Mouse (Mus musculus) heart, postnatal 0 days (tissue): ENCODE measurements at regions not wholly inside any gene's neighbourhood (a gene's known extent, or its start where the extent isn't known, plus 50 kb on each side); places are given as distances from the start of the nearest gene placed in this dataset.
A peak's percentile ranks its signal among the peaks of the same experiment; 100 is the strongest.

Experiments
- ATAC-seq: fragments of 200-750 bp; cut with Nextera tagmentation; 2 replicates; pipeline ENCODE4 v1.8.0; 2017; ENCODE audit warnings: low read depth, moderate number of reproducible peaks, moderate library complexity; ENCODE audit not compliant: insufficient read depth
- DNase-seq: peaks from one replicate; pipeline ENCODE4 v3.0.0-alpha.2; 2016; ENCODE audit warnings: low spot score
- H3K27ac ChIP-seq: fragments of 300-500 bp; sonication (generic); 2 replicates; pipeline ENCODE4 v1.5.1; 2014; ENCODE audit warnings: low read depth, mild to moderate bottlenecking
- H3K27me3 ChIP-seq: fragments of 300-500 bp; sonication (generic); 2 replicates; pipeline ENCODE4 v1.6.1; 2014; ENCODE audit warnings: low read length, mixed read lengths; ENCODE audit not compliant: control insufficient read depth, insufficient read depth
- H3K36me3 ChIP-seq: fragments of 300-500 bp; sonication (generic); replicated peaks from 2 replicates; pipeline ENCODE4 v1.6.1; 2014; ENCODE audit warnings: low read length, mixed read lengths; ENCODE audit not compliant: control insufficient read depth, insufficient read depth
- H3K4me1 ChIP-seq: fragments of 300-500 bp; sonication (generic); 2 replicates; pipeline ENCODE4 v1.6.1; 2014; ENCODE audit warnings: antibody characterized with exemption; ENCODE audit not compliant: control insufficient read depth, insufficient read depth
- H3K4me2 ChIP-seq: fragments of 300-500 bp; sonication (generic); 2 replicates; pipeline ENCODE4 v1.6.1; 2014; ENCODE audit warnings: low read depth, mild to moderate bottlenecking, low read length, moderate library complexity
- H3K4me3 ChIP-seq: fragments of 300-500 bp; sonication (generic); 2 replicates; pipeline ENCODE4 v1.5.1; 2014; ENCODE audit warnings: low read depth, low read length
- H3K9ac ChIP-seq: fragments of 300-500 bp; sonication (generic); replicated peaks from 2 replicates; pipeline ENCODE4 v1.6.1; 2014; ENCODE audit warnings: low read depth, low read length, mixed read lengths
- H3K9me3 ChIP-seq: fragments of 300-500 bp; sonication (generic); replicated peaks from 2 replicates; pipeline ENCODE4 v1.6.1; 2016; ENCODE audit warnings: low read length; ENCODE audit not compliant: control insufficient read depth
- CTCF ChIP-seq: IDR thresholded peaks from 2 replicates; pipeline ENCODE4 v1.5.1; 2016; ENCODE audit warnings: antibody characterized with exemption, control low read depth, low read depth
- EP300 ChIP-seq: IDR thresholded peaks from 2 replicates; pipeline ENCODE4 v1.6.1; 2016; ENCODE audit warnings: antibody characterized with exemption, low read depth
- WGBS: fragments of 180-500 bp; shearing (Covaris S2); extraction: QIAGEN DNeasy Blood & Tissue Kit; methylation state at CpG from one replicate; pipeline ENCODE4 v1.1.7; 2014; 5-methylcytosine and 5-hydroxymethylcytosine counted together

DNA sequence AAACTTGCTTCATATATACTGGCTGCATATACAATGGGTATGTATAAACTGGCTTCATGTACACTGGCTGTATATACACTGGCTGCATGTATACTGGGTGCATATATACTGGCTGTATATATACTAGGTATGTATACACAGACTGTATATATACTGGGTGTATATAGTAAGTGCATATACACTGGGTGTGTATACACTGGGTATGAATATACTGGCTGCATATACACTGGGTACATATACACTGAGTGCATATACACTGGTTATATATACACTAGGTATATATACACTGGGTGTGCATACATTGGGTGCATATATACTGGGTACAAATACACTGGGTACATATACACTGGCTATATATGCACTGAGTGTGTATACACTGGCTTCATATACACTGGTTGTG lies 196.9 kb upstream of the Fam241a start:
- no peak overlapping the region for H3K4me3 ChIP-seq

DNA sequence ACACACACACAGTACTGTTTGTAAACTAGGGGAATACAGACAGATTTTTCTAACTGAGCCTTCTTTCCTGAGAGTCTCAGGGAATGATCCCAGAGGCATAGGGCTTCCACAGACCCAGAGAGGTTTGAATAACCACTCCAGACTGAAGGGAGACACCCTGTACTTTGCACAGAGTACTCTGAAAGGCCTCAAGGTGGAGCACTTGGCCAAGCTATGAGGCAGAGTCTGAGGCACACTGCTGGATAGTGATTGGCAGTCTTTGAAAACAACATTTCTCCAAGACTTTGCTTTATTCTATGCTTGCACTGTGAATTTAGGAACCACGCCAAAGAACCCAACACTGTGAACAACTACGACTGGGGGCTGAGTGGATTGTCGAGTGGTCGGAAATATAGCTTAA lies 192.1 kb upstream of the Fam241a start:
- H3K4me2 ChIP-seq = no peak overlapping the region
- no peaks in the 10 kb centered on the region for H3K27me3 ChIP-seq
- H3K9ac ChIP-seq = no peak overlapping the region
- H3K36me3 ChIP-seq = no peaks in the 10 kb centered on the region
- 18% methylated on average over 4 of the region's 4 CpGs for WGBS
- H3K4me1 ChIP-seq = no peaks in the 10 kb centered on the region
- H3K27ac ChIP-seq = no peak overlapping the region
- DNase-seq (peak; percentile 66), ATAC-seq (peak; percentile 66)
- TF ChIP-seq EP300 = no peak
- TF ChIP-seq CTCF = peak; percentile 77
- H3K9me3 ChIP-seq = no peaks in the 10 kb centered on the region
- no peak overlapping the region for H3K4me3 ChIP-seq

More for the DNA sequence above, 196.9 kb upstream of the Fam241a start:
- no peak overlapping the region for H3K4me2 ChIP-seq
- no peaks in the 10 kb centered on the region for H3K9me3 ChIP-seq
- TF ChIP-seq EP300 = no peak
- no peak for TF ChIP-seq CTCF
- H3K27ac ChIP-seq = no peak overlapping the region
- ATAC-seq (no peak), DNase-seq (no peak)
- no peak overlapping the region for H3K9ac ChIP-seq
- no peaks in the 10 kb centered on the region for H3K36me3 ChIP-seq
- H3K27me3 ChIP-seq = no peaks in the 10 kb centered on the region
- no peaks in the 10 kb centered on the region for H3K4me1 ChIP-seq

DNA sequence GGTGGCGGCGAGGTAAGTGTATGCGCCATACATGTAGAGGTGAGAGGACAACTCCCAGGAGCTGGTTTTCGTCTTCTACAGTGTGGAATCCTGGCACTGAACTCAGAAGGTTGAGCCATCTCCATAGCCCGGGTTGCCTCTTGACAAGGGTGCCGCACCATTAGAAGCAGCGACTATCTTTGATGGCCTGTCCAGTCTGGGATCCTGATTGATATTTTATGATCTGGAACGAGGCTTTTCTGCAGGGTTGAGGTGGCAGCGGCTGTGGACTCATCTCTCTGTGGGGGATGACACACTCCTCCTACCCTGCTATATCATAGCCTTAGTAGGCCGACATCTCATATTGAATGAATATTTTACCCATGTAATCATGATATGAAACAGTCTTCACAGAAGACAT lies 191.0 kb upstream of the Fam241a start:
- Histone ChIP-seq H3K27ac (no peak overlapping the region), H3K4me1 (no peaks in the 10 kb centered on the region; the same call in 1 of the 2 replicates), H3K4me3 (no peak overlapping the region), H3K9ac (no peak overlapping the region), H3K36me3 (no peaks in the 10 kb centered on the region), H3K27me3 (no peaks in the 10 kb centered on the region), H3K9me3 (no peaks in the 10 kb centered on the region), H3K4me2 (no peak overlapping the region)
- DNase-seq = no peak
- TF ChIP-seq EP300 (no peak), CTCF (no peak)
- ATAC-seq = no peak
- 79% methylated on average over 10 of the region's 10 CpGs for WGBS

DNA sequence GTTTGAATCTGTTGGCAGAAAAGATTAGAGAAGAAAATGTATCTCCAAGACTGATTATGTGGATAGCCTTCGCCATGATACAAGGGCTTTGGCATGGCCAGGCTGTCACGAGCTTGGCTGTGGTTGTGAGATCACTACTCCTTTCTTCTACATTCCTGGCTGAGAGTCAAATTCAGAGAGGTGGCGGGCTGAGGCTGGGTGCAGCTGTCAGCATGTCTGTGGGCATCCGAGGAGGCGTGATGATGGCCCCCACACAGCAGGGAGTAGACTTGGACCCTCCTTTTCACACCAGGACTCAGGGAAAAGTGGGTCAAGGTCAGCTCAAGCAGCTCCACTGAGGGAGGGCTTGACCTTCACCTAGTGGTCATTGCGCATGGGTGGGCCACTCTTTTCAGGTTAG lies 186.3 kb upstream of the Fam241a start:
- TF ChIP-seq CTCF (no peak), EP300 (no peak)
- 30% methylated on average over 6 of the region's 6 CpGs for whole genome bisulfite sequencing
- Histone ChIP-seq H3K36me3 (no peaks in the 10 kb centered on the region), H3K4me1 (no peaks in the 10 kb centered on the region; the same call in 1 of the 2 replicates), H3K4me3 (no peak overlapping the region), H3K9me3 (no peaks in the 10 kb centered on the region), H3K9ac (no peak overlapping the region), H3K4me2 (no peak overlapping the region), H3K27me3 (no peaks in the 10 kb centered on the region), H3K27ac (no peak overlapping the region)
- DNase-seq (peak; percentile 33), ATAC-seq (peak; percentile 68; the same call in 1 of the 2 replicates)

DNA sequence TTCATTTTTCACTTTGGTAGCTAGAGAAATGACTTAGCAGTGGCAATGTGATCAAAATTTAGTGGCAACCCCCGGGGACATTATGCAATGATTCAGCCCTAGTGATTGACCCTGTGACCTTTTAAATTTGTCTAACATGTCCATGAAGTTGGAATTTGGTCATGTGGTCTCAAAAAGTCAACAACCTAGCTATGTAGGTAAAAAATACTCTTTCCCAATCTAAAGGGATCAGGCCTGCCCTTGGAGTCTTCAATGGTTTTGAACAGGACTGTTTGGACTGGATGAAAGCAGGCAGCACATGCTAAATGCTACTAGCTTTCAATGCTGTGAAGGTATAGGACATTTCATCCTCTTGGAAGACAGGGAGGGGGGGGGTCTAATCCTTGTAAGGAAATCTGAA lies 185.3 kb upstream of the Fam241a start:
- no peak overlapping the region for H3K9ac ChIP-seq
- no peak for ATAC-seq
- no peaks in the 10 kb centered on the region for H3K27me3 ChIP-seq
- WGBS = 82% methylated on average over 1 of the region's 1 CpGs
- H3K27ac ChIP-seq = no peak overlapping the region
- DNase-seq = no peak
- H3K36me3 ChIP-seq = no peaks in the 10 kb centered on the region
- no peak overlapping the region for H3K4me3 ChIP-seq
- H3K4me1 ChIP-seq = no peaks in the 10 kb centered on the region; the same call in 1 of the 2 replicates
- no peaks in the 10 kb centered on the region for H3K9me3 ChIP-seq
- no peak overlapping the region for H3K4me2 ChIP-seq
- TF ChIP-seq EP300 (no peak), CTCF (no peak)

DNA sequence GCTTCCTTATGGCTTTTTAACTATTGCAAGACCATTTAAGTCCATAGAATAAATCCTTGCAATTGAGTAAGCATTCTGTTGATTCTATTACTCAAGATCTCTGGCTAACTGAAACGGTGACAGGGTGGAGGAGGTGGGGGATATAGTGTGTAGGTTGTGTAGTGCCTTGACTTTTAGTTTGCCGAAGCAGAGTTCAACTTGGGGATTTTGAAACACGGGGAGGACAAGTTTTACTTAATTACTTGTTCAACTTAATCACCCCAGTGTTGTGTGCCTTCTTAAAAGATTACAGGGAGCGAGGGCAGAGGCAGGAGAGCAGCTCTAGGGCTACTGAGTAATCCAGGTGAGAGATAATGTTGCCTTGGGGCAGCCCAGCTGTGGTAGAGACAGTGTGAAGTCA lies 171.7 kb upstream of the Fam241a start:
- Histone ChIP-seq H3K4me1 (no peaks in the 10 kb centered on the region), H3K9ac (no peak overlapping the region), H3K4me2 (no peak overlapping the region), H3K4me3 (no peak overlapping the region), H3K27me3 (no peaks in the 10 kb centered on the region), H3K9me3 (no peaks in the 10 kb centered on the region), H3K27ac (no peak overlapping the region), H3K36me3 (no peaks in the 10 kb centered on the region)
- DNase-seq = no peak
- WGBS = 54% methylated on average over 4 of the region's 4 CpGs
- TF ChIP-seq CTCF (no peak), EP300 (no peak)
- ATAC-seq = no peak
